Mouse (Mus musculus) lung, embryonic 15.5 days (tissue): ENCODE results near the gene Rpap3. TPM values are rescaled to one million over a fixed set of nuclear protein-coding genes. Genes with fewer than 3 reads are reported as not detected.

Experiments
- ATAC-seq: fragments of 200-750 bp; cut with Nextera tagmentation; 2 replicates; pipeline ENCODE4 v1.8.0; 2017; ENCODE audit warnings: moderate number of reproducible peaks, borderline replicate concordance; ENCODE audit not compliant: low FRiP score, low TSS enrichment; ENCODE audit errors: extremely low read depth
- H3K27ac ChIP-seq: fragments of 300-500 bp; sonication (generic); 2 replicates; pipeline ENCODE4 v1.5.1; 2015; ENCODE audit warnings: moderate library complexity, mild to moderate bottlenecking, inconsistent platforms
- H3K27me3 ChIP-seq: fragments of 300-500 bp; sonication (generic); 2 replicates; pipeline ENCODE4 v1.6.1; 2015; ENCODE audit warnings: inconsistent platforms
- H3K36me3 ChIP-seq: fragments of 300-500 bp; sonication (generic); 2 replicates; pipeline ENCODE4 v1.6.1; 2015; ENCODE audit warnings: inconsistent platforms
- H3K4me1 ChIP-seq: fragments of 300-500 bp; sonication (generic); 2 replicates; pipeline ENCODE4 v1.6.1; 2015; ENCODE audit warnings: inconsistent platforms
- H3K4me2 ChIP-seq: fragments of 300-500 bp; sonication (generic); 2 replicates; pipeline ENCODE4 v1.6.1; 2015; ENCODE audit warnings: inconsistent platforms, mild to moderate bottlenecking, moderate library complexity
- H3K4me3 ChIP-seq: fragments of 300-500 bp; sonication (generic); 2 replicates; pipeline ENCODE4 v1.5.1; 2015; ENCODE audit warnings: mild to moderate bottlenecking, inconsistent platforms
- H3K9ac ChIP-seq: fragments of 300-500 bp; sonication (generic); 2 replicates; pipeline ENCODE4 v1.6.1; 2015; ENCODE audit warnings: inconsistent platforms
- H3K9me3 ChIP-seq: fragments of 300-500 bp; sonication (generic); 2 replicates; pipeline ENCODE4 v1.6.1; 2016; ENCODE audit warnings: inconsistent platforms
- WGBS: fragments of 180-500 bp; shearing (Covaris S2); methylation state at CpG from one replicate; pipeline ENCODE4 v1.1.7; 2015; 5-methylcytosine and 5-hydroxymethylcytosine counted together
- polyA plus RNA-seq: library from polyadenylated mRNA; unstranded; fragments of >200 nt; fragmentation: Nextera tagmentation; extraction: Ambion mirVana; gene quantifications from 2 replicates; pipeline ENCODE4 v1.2.1, GENCODE M21; 2015

Gene Rpap3
- 24.6 and 25.5 TPM in 2 replicates for polyA plus RNA-seq

- H3K27ac ChIP-seq = peak within 1 kb of the TSS; percentile 38
- WGBS = under 1% methylated on average over 70 of the region's 71 CpGs
- peaks cover 15% of the 10 kb centered on the region for H3K4me1 ChIP-seq
- peak within 1 kb of the TSS; percentile 74 for H3K4me2 ChIP-seq
- H3K9ac ChIP-seq = peak within 1 kb of the TSS; percentile 95
- H3K4me3 ChIP-seq = peak within 1 kb of the TSS; percentile 81
- H3K9me3 ChIP-seq = no peaks in the 10 kb centered on the region
- no peaks in the 10 kb centered on the region for H3K27me3 ChIP-seq
- ATAC-seq = peak; percentile 86
- peaks cover 25% of the 10 kb centered on the region for H3K36me3 ChIP-seq
Observed at GRCm38 (mm10) chr15:97705211-97706050, at the start of gene Rpap3. Gene Rpap3 (minus strand): TSS chr15:97705825.

GRCm38 (mm10) chr15:97755361-97755760 is 49.7 kb upstream of the Rpap3 start:
- no peak overlapping the region for H3K4me2 ChIP-seq
- peaks cover 27% of the 10 kb centered on the region for H3K4me1 ChIP-seq
- H3K9ac ChIP-seq = no peak overlapping the region
- H3K9me3 ChIP-seq = no peaks in the 10 kb centered on the region
- H3K27ac ChIP-seq = no peak overlapping the region
- no peak overlapping the region for H3K4me3 ChIP-seq
- ATAC-seq = no peak
- no peaks in the 10 kb centered on the region for H3K27me3 ChIP-seq
- WGBS = 32% methylated on average over 8 of the region's 8 CpGs
- H3K36me3 ChIP-seq = peaks cover 4% of the 10 kb centered on the region; the same call in 1 of the 2 replicates

- Histone ChIP-seq H3K36me3 (peaks cover 4% of the 10 kb centered on the region; the same call in 1 of the 2 replicates), H3K4me1 (peaks cover 34% of the 10 kb centered on the region), H3K4me2 (no peak overlapping the region), H3K9me3 (no peaks in the 10 kb centered on the region), H3K4me3 (no peak overlapping the region), H3K9ac (no peak overlapping the region), H3K27ac (no peak overlapping the region), H3K27me3 (no peaks in the 10 kb centered on the region)
- no peak for ATAC-seq
- WGBS = 33% methylated on average over 6 of the region's 6 CpGs
Observed at GRCm38 (mm10) chr15:97754476-97754875, 48.9 kb upstream of the Rpap3 start.

GRCm38 (mm10) chr15:97752491-97752890 is 46.9 kb upstream of the Rpap3 start:
- H3K4me3 ChIP-seq = no peak overlapping the region
- H3K27ac ChIP-seq = no peak overlapping the region
- no peak overlapping the region for H3K4me2 ChIP-seq
- H3K27me3 ChIP-seq = no peaks in the 10 kb centered on the region
- no peak for ATAC-seq
- peaks cover 34% of the 10 kb centered on the region for H3K4me1 ChIP-seq
- WGBS = 83% methylated on average over 5 of the region's 5 CpGs
- no peaks in the 10 kb centered on the region for H3K9me3 ChIP-seq
- no peak overlapping the region for H3K9ac ChIP-seq
- H3K36me3 ChIP-seq = peaks cover 4% of the 10 kb centered on the region; the same call in 1 of the 2 replicates

GRCm38 (mm10) chr15:97751676-97752075 is 46.1 kb upstream of the Rpap3 start:
- peaks cover 5% of the 10 kb centered on the region; the same call in 1 of the 2 replicates for H3K36me3 ChIP-seq
- H3K27ac ChIP-seq = no peak overlapping the region
- H3K4me2 ChIP-seq = no peak overlapping the region
- H3K4me3 ChIP-seq = no peak overlapping the region
- no peak overlapping the region for H3K9ac ChIP-seq
- ATAC-seq = no peak
- no peaks in the 10 kb centered on the region for H3K9me3 ChIP-seq
- H3K4me1 ChIP-seq = peaks cover 34% of the 10 kb centered on the region
- no peaks in the 10 kb centered on the region for H3K27me3 ChIP-seq
- 69% methylated on average over 2 of the region's 2 CpGs for WGBS

- H3K4me3 ChIP-seq = no peak overlapping the region
- peak overlapping the region; percentile 24 for H3K4me2 ChIP-seq
- H3K9ac ChIP-seq = no peak overlapping the region
- peaks cover 4% of the 10 kb centered on the region; the same call in 1 of the 2 replicates for H3K36me3 ChIP-seq
- H3K9me3 ChIP-seq = no peaks in the 10 kb centered on the region
- peak overlapping the region; percentile 63 for H3K27ac ChIP-seq
- WGBS = 5% methylated on average over 12 of the region's 12 CpGs
- no peaks in the 10 kb centered on the region for H3K27me3 ChIP-seq
- H3K4me1 ChIP-seq = peaks cover 34% of the 10 kb centered on the region
- ATAC-seq = peak; percentile 93
Observed at GRCm38 (mm10) chr15:97750697-97751096, 45.1 kb upstream of the Rpap3 start.

- no peaks in the 10 kb centered on the region for H3K27me3 ChIP-seq
- H3K4me3 ChIP-seq = no peak overlapping the region
- no peak for ATAC-seq
- no peaks in the 10 kb centered on the region for H3K9me3 ChIP-seq
- 76% methylated on average over 13 of the region's 13 CpGs for WGBS
- peaks cover 32% of the 10 kb centered on the region for H3K4me1 ChIP-seq
- peaks cover 7% of the 10 kb centered on the region; the same call in 1 of the 2 replicates for H3K36me3 ChIP-seq
- H3K4me2 ChIP-seq = 0 out of 2 replicates have a peak overlapping the region, but pooled peaks have one; percentile 24
- no peak overlapping the region for H3K9ac ChIP-seq
- H3K27ac ChIP-seq = peak overlapping the region; percentile 63
Observed at GRCm38 (mm10) chr15:97749841-97750240, 44.2 kb upstream of the Rpap3 start.

- Histone ChIP-seq H3K4me3 (no peak overlapping the region), H3K27ac (no peak overlapping the region), H3K9ac (no peak overlapping the region), H3K4me2 (no peak overlapping the region), H3K9me3 (no peaks in the 10 kb centered on the region), H3K4me1 (peaks cover 27% of the 10 kb centered on the region), H3K36me3 (peaks cover 7% of the 10 kb centered on the region; the same call in 1 of the 2 replicates), H3K27me3 (no peaks in the 10 kb centered on the region)
- 93% methylated on average over 9 of the region's 9 CpGs for WGBS
- ATAC-seq = no peak
Observed at GRCm38 (mm10) chr15:97749397-97749796, 43.8 kb upstream of the Rpap3 start.

- H3K27ac ChIP-seq = no peak overlapping the region
- H3K9me3 ChIP-seq = no peaks in the 10 kb centered on the region
- no peak overlapping the region for H3K4me3 ChIP-seq
- H3K36me3 ChIP-seq = peaks cover 7% of the 10 kb centered on the region; the same call in 1 of the 2 replicates
- H3K4me2 ChIP-seq = no peak overlapping the region
- ATAC-seq = no peak
- WGBS = 90% methylated on average over 4 of the region's 4 CpGs
- no peak overlapping the region for H3K9ac ChIP-seq
- H3K4me1 ChIP-seq = peaks cover 23% of the 10 kb centered on the region
- H3K27me3 ChIP-seq = no peaks in the 10 kb centered on the region
Observed at GRCm38 (mm10) chr15:97748964-97749363, 43.3 kb upstream of the Rpap3 start.

GRCm38 (mm10) chr15:97748309-97748708 is 42.7 kb upstream of the Rpap3 start:
- H3K27ac ChIP-seq = no peak overlapping the region
- H3K4me2 ChIP-seq = no peak overlapping the region
- no peaks in the 10 kb centered on the region for H3K27me3 ChIP-seq
- H3K4me1 ChIP-seq = peaks cover 22% of the 10 kb centered on the region
- H3K36me3 ChIP-seq = peaks cover 7% of the 10 kb centered on the region; the same call in 1 of the 2 replicates
- WGBS = 57% methylated on average over 10 of the region's 10 CpGs
- no peak overlapping the region for H3K4me3 ChIP-seq
- no peaks in the 10 kb centered on the region for H3K9me3 ChIP-seq
- no peak for ATAC-seq
- H3K9ac ChIP-seq = no peak overlapping the region

- H3K27me3 ChIP-seq = no peaks in the 10 kb centered on the region
- H3K4me3 ChIP-seq = no peak overlapping the region
- no peak overlapping the region for H3K4me2 ChIP-seq
- no peak for ATAC-seq
- no peaks in the 10 kb centered on the region for H3K9me3 ChIP-seq
- peaks cover 22% of the 10 kb centered on the region for H3K4me1 ChIP-seq
- H3K9ac ChIP-seq = no peak overlapping the region
- 80% methylated on average over 4 of the region's 4 CpGs for WGBS
- peaks cover 7% of the 10 kb centered on the region; the same call in 1 of the 2 replicates for H3K36me3 ChIP-seq
- H3K27ac ChIP-seq = no peak overlapping the region
Observed at GRCm38 (mm10) chr15:97747486-97747885, 41.9 kb upstream of the Rpap3 start.

- H3K27ac ChIP-seq = no peak overlapping the region
- no peak overlapping the region for H3K4me2 ChIP-seq
- no peaks in the 10 kb centered on the region for H3K27me3 ChIP-seq
- H3K9me3 ChIP-seq = no peaks in the 10 kb centered on the region
- no peak for ATAC-seq
- 84% methylated on average over 24 of the region's 24 CpGs for WGBS
- no peak overlapping the region for H3K4me3 ChIP-seq
- H3K4me1 ChIP-seq = peaks cover 20% of the 10 kb centered on the region
- H3K9ac ChIP-seq = no peak overlapping the region
- peaks cover 7% of the 10 kb centered on the region; the same call in 1 of the 2 replicates for H3K36me3 ChIP-seq
Observed at GRCm38 (mm10) chr15:97746748-97747147, 41.1 kb upstream of the Rpap3 start.
